Mouse (Mus musculus) MEL (cell line): ENCODE results near the gene Bmper. TPM values are rescaled to one million over a fixed set of nuclear protein-coding genes. Genes with fewer than 3 reads are reported as not detected.

ENCODE experiments used
- DNase-seq: peaks from one replicate; pipeline ENCODE4 v3.0.0; 2011; ENCODE audit warnings: low read depth, low spot score
- H3K27ac ChIP-seq: 2 replicates; pipeline ENCODE4 v1.5.1; 2012; ENCODE audit warnings: low read depth, mild to moderate bottlenecking, control low read depth, low read length, moderate library complexity; ENCODE audit not compliant: control insufficient read depth
- H3K27me3 ChIP-seq, 2 experiments: fragments of 150-350 bp in 1 of 2; sonication (generic) in 1 of 2; 2 replicates each; pipeline ENCODE4 v1.6.1; 2012; ENCODE audit warnings: low read length in 2 of 2, mild to moderate bottlenecking in 2 of 2, improper control_type of control experiment in 1 of 2, moderate library complexity in 1 of 2; ENCODE audit not compliant: insufficient read depth in 2 of 2, control insufficient read depth in 1 of 2
- H3K36me3 ChIP-seq, 2 experiments: 2 replicates each; pipeline ENCODE4 v1.6.1; 2012 to 2014; ENCODE audit warnings: low read length in 2 of 2, improper control_type of control experiment in 1 of 2, inconsistent platforms in 1 of 2, mild to moderate bottlenecking in 1 of 2; ENCODE audit not compliant: insufficient read depth in 2 of 2, control insufficient read depth in 1 of 2
- H3K4me1 ChIP-seq, 2 experiments: fragments of 150-350 bp in 1 of 2; sonication (generic) in 1 of 2; 2 replicates each; pipeline ENCODE4 v1.6.1; 2012; ENCODE audit warnings: low read length in 2 of 2, improper control_type of control experiment in 1 of 2, mild to moderate bottlenecking in 1 of 2; ENCODE audit not compliant: insufficient read depth in 2 of 2, control insufficient read depth in 1 of 2
- H3K4me3 ChIP-seq, 2 experiments: fragments of 150-350 bp in 1 of 2; sonication (generic) in 1 of 2; 2 replicates each; pipeline ENCODE4 v1.5.1; 2012; ENCODE audit warnings: low read depth in 2 of 2, low read length in 2 of 2, mild to moderate bottlenecking in 2 of 2, moderate library complexity in 2 of 2, control low read depth in 1 of 2, improper control_type of control experiment in 1 of 2; ENCODE audit not compliant: control insufficient read depth in 1 of 2, insufficient read depth in 1 of 2
- H3K79me2 ChIP-seq: 2 replicates; pipeline ENCODE4 v1.6.1; 2012; ENCODE audit warnings: mild to moderate bottlenecking, low read length, moderate library complexity; ENCODE audit not compliant: control insufficient read depth, poor library complexity, insufficient read depth
- H3K9ac ChIP-seq: 2 replicates; pipeline ENCODE4 v1.6.1; 2012; ENCODE audit warnings: low read depth, mild to moderate bottlenecking, control low read depth, low read length, moderate library complexity; ENCODE audit not compliant: control insufficient read depth, poor library complexity, severe bottlenecking
- H3K9me3 ChIP-seq: fragments of 150-350 bp; sonication (generic); replicated peaks from 2 replicates; pipeline ENCODE4 v1.6.1; 2012; ENCODE audit warnings: mild to moderate bottlenecking, low read length, improper control_type of control experiment, moderate library complexity; ENCODE audit not compliant: insufficient read depth
- BHLHE40 ChIP-seq: IDR thresholded peaks from 2 replicates; pipeline ENCODE4 v1.6.1; 2012; ENCODE audit warnings: low read depth, mild to moderate bottlenecking, inconsistent platforms, low read length, improper control_type of control experiment, borderline replicate concordance
- CHD1 ChIP-seq: IDR thresholded peaks from 2 replicates; pipeline ENCODE4 v1.6.1; 2012; ENCODE audit warnings: low read depth, mild to moderate bottlenecking, inconsistent platforms, low read length, improper control_type of control experiment
- E2F4 ChIP-seq: IDR thresholded peaks from 2 replicates; pipeline ENCODE4 v1.6.1; 2011; ENCODE audit warnings: low read depth, low read length, improper control_type of control experiment, borderline replicate concordance
- GATA1 ChIP-seq: IDR thresholded peaks from 2 replicates; pipeline ENCODE4 v1.6.1; 2011; ENCODE audit warnings: low read depth, low read length, improper control_type of control experiment
- JUND ChIP-seq: IDR thresholded peaks from 2 replicates; pipeline ENCODE4 v1.6.1; 2011; ENCODE audit warnings: low read depth, mild to moderate bottlenecking, improper control_type of control experiment, low read length
- MAZ ChIP-seq: IDR thresholded peaks from 2 replicates; pipeline ENCODE4 v1.6.1; 2012; ENCODE audit warnings: low read depth, mild to moderate bottlenecking, inconsistent platforms, low read length, improper control_type of control experiment
- MXI1 ChIP-seq: IDR thresholded peaks from 2 replicates; pipeline ENCODE4 v1.6.1; 2011; ENCODE audit warnings: mild to moderate bottlenecking, low read depth, low read length, improper control_type of control experiment
- MYB ChIP-seq: IDR thresholded peaks from 2 replicates; pipeline ENCODE4 v1.6.1; 2011; ENCODE audit warnings: mild to moderate bottlenecking, low read depth, low read length, improper control_type of control experiment
- MYC ChIP-seq: IDR thresholded peaks from 2 replicates; pipeline ENCODE4 v1.6.1; 2011; ENCODE audit warnings: low read depth, mild to moderate bottlenecking, low read length, improper control_type of control experiment, moderate library complexity
- NELFE ChIP-seq: IDR thresholded peaks from 2 replicates; pipeline ENCODE4 v1.6.1; 2011; ENCODE audit warnings: low read depth, low read length, improper control_type of control experiment
- NRF1 ChIP-seq: IDR thresholded peaks from 2 replicates; pipeline ENCODE4 v1.6.1; 2014; ENCODE audit warnings: low read depth, mild to moderate bottlenecking, inconsistent platforms, low read length, improper control_type of control experiment, moderate library complexity; ENCODE audit not compliant: poor library complexity, insufficient read depth, severe bottlenecking
- RCOR1 ChIP-seq: IDR thresholded peaks from 2 replicates; pipeline ENCODE4 v1.6.1; 2012; ENCODE audit warnings: low read depth, mild to moderate bottlenecking, inconsistent platforms, low read length, improper control_type of control experiment
- SIN3A ChIP-seq: IDR thresholded peaks from 2 replicates; pipeline ENCODE4 v1.6.1; 2012; ENCODE audit warnings: low read length, improper control_type of control experiment, inconsistent platforms
- TAL1 ChIP-seq: IDR thresholded peaks from 2 replicates; pipeline ENCODE4 v1.6.1; 2012; ENCODE audit warnings: mild to moderate bottlenecking, inconsistent platforms, low read length, moderate library complexity, mixed read lengths
- USF1 ChIP-seq: IDR thresholded peaks from 2 replicates; pipeline ENCODE4 v1.6.1; 2014; ENCODE audit warnings: low read depth, mild to moderate bottlenecking, inconsistent platforms, low read length, improper control_type of control experiment, moderate library complexity
- ZNF384 ChIP-seq: IDR thresholded peaks from 2 replicates; pipeline ENCODE4 v1.6.1; 2012; ENCODE audit warnings: low read depth, mild to moderate bottlenecking, inconsistent platforms, low read length, improper control_type of control experiment
- polyA plus RNA-seq, 2 experiments: library from polyadenylated mRNA; stranded (reverse) in 1 of 2; unstranded in 1 of 2; fragments of >175 nt in 1 of 2; fragments of >200 nt in 1 of 2; gene quantifications; 2 replicates each; pipeline versions ENCODE4 v1.2.1 to v1.2.4; 2012; ENCODE audit warnings: low replicate concordance in 2 of 2, low read depth in 1 of 2; ENCODE audit not compliant: insufficient read length in 2 of 2, insufficient read depth in 1 of 2, missing spikeins in 1 of 2
- total RNA-seq: library from RNA; depleted of rRNA; stranded (reverse); fragments of 300-350 nt; gene quantifications from 2 replicates; pipeline ENCODE4 v1.2.3, GENCODE M21; 2012

The Bmper gene
- total and polyA plus RNA-seq, 3 experiments = not detected

DNA sequence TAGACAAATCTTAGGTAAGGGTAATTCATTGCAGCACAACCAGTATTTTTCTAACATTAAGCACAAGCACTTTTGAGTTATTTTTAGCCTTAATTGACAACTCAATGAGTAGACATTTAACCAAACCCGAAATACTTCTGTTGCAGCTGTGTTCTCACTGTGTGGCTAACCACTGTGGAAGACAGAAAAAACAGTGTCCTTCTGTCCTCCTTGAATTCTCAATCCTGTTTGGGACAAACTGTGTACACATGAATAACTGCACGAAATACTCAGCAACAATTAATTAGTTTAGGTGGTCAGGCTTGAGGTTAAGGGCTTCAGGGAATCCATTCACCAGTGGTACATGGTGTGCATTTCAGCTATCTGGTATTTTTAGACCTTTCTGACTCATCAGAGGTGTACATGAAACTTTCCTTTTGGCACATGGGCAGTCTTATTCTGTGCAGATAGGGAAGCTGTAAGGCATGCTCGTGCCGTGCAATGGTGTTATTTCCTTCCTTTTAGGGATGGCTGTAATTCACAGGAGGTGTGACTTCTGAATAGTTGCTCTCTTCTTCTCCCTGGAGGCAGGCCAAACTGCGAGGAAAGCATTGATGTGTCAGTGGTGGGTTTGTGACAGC, 131.4 kb downstream of the Bmper start:
- TF ChIP-seq E2F4 (no peak), RCOR1 (no peak), USF1 (no peak), MAZ (no peak), MXI1 (no peak), SIN3A (no peak), CHD1 (no peak), BHLHE40 (no peak), MYB (no peak), JUND (no peak), NRF1 (no peak)

DNA sequence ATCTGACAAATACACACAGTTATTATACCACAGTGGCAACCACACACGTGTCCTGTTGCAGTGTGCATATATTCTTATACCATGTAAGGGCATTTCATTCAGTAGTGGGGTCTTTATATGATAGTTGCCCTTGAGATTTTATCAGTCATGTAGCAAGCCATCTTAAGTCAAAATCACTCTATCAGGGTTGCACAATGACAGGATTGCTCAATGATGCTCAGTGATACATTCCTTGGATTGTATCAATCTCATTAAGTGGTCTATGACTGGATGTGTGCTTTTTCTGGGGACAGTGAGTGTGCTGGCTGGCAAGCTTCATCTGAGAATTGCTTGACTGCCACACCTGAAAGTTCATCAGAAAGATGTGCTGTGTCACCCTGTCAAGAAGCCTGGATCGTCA, 135.2 kb downstream of the Bmper start:
- no peaks in the 10 kb centered on the region for H3K9me3 ChIP-seq
- no peak overlapping the region for H3K9ac ChIP-seq

More for the DNA sequence above, 131.4 kb downstream of the Bmper start:
- Histone ChIP-seq H3K4me3 (no peak overlapping the region), H3K36me3 (no peaks in the 10 kb centered on the region), H3K27ac (no peak overlapping the region), H3K9ac (no peak overlapping the region), H3K79me2 (no peaks in the 10 kb centered on the region), H3K9me3 (no peaks in the 10 kb centered on the region), H3K4me1 (no peaks in the 10 kb centered on the region), H3K27me3 (no peaks in the 10 kb centered on the region; a peak in 1 of 4 replicates)
- no peak for DNase-seq

DNA sequence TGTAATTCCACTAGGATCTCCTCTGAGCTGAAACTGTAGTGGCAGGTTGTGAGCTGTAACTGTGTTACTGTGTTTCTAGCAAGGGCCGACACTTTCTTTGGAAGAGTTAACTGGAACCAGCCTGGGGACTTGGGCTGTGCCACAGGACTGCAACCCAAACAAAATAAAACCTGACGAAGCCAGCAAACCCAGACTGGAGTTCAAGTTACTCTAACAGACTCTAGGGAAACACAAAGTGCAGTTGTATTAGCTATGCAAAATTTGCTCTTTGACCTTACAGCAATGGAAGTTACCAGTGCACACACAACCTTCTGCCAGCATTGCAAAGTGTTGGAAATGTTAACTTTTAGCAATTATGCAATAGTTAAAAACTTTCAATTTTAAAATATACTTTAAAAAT, 140.3 kb downstream of the Bmper start:
- H3K4me3 ChIP-seq = no peak overlapping the region
- no peaks in the 10 kb centered on the region for H3K27me3 ChIP-seq
- no peak for DNase-seq
- H3K27ac ChIP-seq = no peak overlapping the region
- TF ChIP-seq ZNF384 (no peak), E2F4 (no peak), JUND (no peak), CHD1 (no peak), MYC (no peak), NELFE (no peak)
- no peaks in the 10 kb centered on the region for H3K79me2 ChIP-seq
- H3K9me3 ChIP-seq = no peaks in the 10 kb centered on the region
- H3K4me1 ChIP-seq = no peaks in the 10 kb centered on the region
- H3K9ac ChIP-seq = no peak overlapping the region
- no peaks in the 10 kb centered on the region for H3K36me3 ChIP-seq

More for the DNA sequence above, 135.2 kb downstream of the Bmper start:
- H3K36me3 ChIP-seq = no peaks in the 10 kb centered on the region
- DNase-seq = no peak
- no peaks in the 10 kb centered on the region for H3K4me1 ChIP-seq
- TF ChIP-seq GATA1 (no peak), TAL1 (0 out of 2 replicates have a peak, but pooled peaks have one; percentile 6)
- TF ChIP-seq, all 39 proteins: peak for 1
- Histone ChIP-seq H3K79me2 (no peaks in the 10 kb centered on the region), H3K27me3 (no peaks in the 10 kb centered on the region; a peak in 1 of 4 replicates), H3K27ac (no peak overlapping the region), H3K4me3 (no peak overlapping the region)
